Mouse (Mus musculus) neutrophil, adult 83 days (primary cell): Measurements from ENCODE around the gene Atp5j. TPM values are rescaled to one million over a fixed set of nuclear protein-coding genes. Genes with fewer than 3 reads are reported as not detected.

Experiments used
- total RNA-seq, 2 experiments: library from RNA; stranded (reverse); gene quantifications; one replicate each; pipeline ENCODE4 v1.2.4; 2023

Atp5j gene
- 100 to 1,000 TPM; 117 to 133 TPM for total RNA-seq

DNA sequence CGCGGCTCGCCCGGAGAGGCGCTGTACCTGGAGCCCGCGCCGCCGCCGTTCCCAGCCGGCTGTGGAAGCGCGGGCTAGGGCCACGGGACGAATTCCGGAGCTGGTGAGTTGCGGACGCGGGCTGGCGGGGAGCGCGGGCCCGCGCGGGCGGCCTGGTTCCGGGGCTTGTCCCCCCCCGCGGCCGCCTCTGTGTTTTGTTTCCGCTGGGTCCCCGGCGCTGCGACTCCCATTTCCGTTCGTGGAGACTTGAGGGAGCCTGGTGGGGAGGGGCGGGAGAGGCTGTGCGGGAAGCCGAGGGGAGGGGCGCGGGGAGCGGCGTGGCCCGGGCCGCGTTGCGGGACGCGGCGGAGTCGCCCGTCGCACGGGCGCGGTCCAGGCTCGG lies at the start of gene Atp5j:
TSS of gene Atp5j (minus strand) at position 185 of the 382 bp plus-strand sequence.

DNA sequence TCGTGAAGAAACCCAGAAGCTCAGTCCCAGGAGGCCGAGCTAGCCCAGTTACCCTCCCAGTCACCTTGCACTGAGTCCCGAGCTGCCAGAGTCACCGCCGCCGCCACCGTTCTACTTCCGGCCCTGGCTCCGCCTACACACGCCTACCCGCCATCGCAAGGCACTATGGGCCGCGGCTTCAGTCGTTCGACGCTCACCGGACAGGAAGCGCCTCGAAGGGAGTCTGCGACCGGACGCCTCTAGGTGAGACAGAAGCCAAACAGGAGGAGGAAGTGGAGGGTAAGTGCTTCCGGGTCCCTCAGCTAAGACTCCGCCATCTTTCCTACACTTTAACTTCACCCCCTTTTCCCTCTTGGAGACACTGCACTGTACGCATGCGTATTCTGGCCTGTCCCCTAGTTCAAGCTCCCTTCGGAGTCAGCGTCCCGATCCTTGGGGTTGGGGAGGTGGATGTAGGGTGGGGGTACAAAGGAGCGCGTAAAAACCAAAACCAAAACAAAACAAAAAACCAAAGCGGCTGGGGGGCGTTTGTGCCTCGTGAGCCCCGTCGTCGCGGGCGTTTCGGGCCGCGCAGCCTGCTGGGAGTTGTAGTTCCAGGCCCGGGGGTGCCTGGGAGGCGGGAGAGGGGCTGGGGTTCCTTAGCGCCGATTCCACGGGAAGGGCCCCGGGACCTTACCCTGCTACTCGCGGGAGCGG lies 532 bp downstream of the Atp5j start, which contains the start of gene Gabpa:
TSS of gene Gabpa (plus strand) at position 181 of the 696 bp plus-strand sequence.

Other genes starting within 250 kb of the Atp5j start
- gene Mrpl39, start 99.9 kb downstream of the Atp5j start, total RNA-seq = 1 to 10 TPM; 8.5 to 8.8 TPM
- under 1 TPM in 1 of 2 experiments, not detected in 1; 0.13 TPM for gene Jam2, start 61.5 kb downstream of the Atp5j start, total RNA-seq
- 10 to 100 TPM; 28.7 to 37.5 TPM for gene Gabpa, start 700 bp downstream of the Atp5j start, total RNA-seq